Mouse (Mus musculus) subcutaneous adipose tissue, adult 2 months (tissue): ENCODE results near the gene Kif1bp. TPM values are rescaled to one million over a fixed set of nuclear protein-coding genes. Genes with fewer than 3 reads are reported as not detected.

Source experiments
- polyA plus RNA-seq: library from polyadenylated mRNA; depleted of rRNA; stranded (reverse); fragments of >200 nt; gene quantifications from 2 replicates; pipeline ENCODE4 v1.2.3, GENCODE M21; 2012; ENCODE audit warnings: low replicate concordance; rRNA removed

Kif1bp gene
- polyA plus RNA-seq, result 27.1 and 34.3 TPM in 2 replicates

GRCm38 (mm10) chr10:62578338-62579100, at the start of gene Kif1bp:
Gene Kif1bp, minus strand, starts transcription at chr10:62578457.

GRCm38 (mm10) chr10:62602177-62603040, 24.2 kb upstream of the Kif1bp start, which contains the start of gene Ddx21:
Gene Ddx21, minus strand, starts transcription at chr10:62602281.

GRCm38 (mm10) chr10:62527351-62527750, 50.9 kb downstream of the Kif1bp start, which contains the start of gene Srgn:
Gene Srgn, minus strand, starts transcription at chr10:62527451.

Other genes starting within 250 kb of the Kif1bp start
- gene Hk1, start 198.5 kb downstream of the Kif1bp start, polyA plus RNA-seq, result 17.7 and 40.6 TPM in 2 replicates
- 0.10 and 0.14 TPM in 2 replicates for gene Hkdc1, start 156.0 kb downstream of the Kif1bp start, polyA plus RNA-seq
- gene 4930507D05Rik, start 129.0 kb downstream of the Kif1bp start, polyA plus RNA-seq, result 0.06 and 0.24 TPM in 2 replicates
- gene Supv3l1, start 128.7 kb downstream of the Kif1bp start, polyA plus RNA-seq, result 24.0 and 26.5 TPM in 2 replicates
- gene Vps26a, start 91.7 kb downstream of the Kif1bp start, polyA plus RNA-seq, result 17.2 and 18.9 TPM in 2 replicates
- gene Srgn, start 51.0 kb downstream of the Kif1bp start, polyA plus RNA-seq, result 45.6 and 126 TPM in 2 replicates
- 10.6 and 30.2 TPM in 2 replicates for gene Ddx21, start 23.8 kb upstream of the Kif1bp start, polyA plus RNA-seq
- gene Ddx50, start 72.8 kb upstream of the Kif1bp start, polyA plus RNA-seq, result 12.6 and 17.1 TPM in 2 replicates
- gene Stox1, start 147.7 kb upstream of the Kif1bp start, polyA plus RNA-seq, result 0.47 and 0.48 TPM in 2 replicates
- gene Ccar1, start 213.8 kb upstream of the Kif1bp start, polyA plus RNA-seq, result 53.2 and 101 TPM in 2 replicates